Mouse (Mus musculus) myocyte (in vitro differentiated cells): ENCODE data around the gene Il17rd. TPM values are rescaled to one million over a fixed set of nuclear protein-coding genes. Genes with fewer than 3 reads are reported as not detected.

ENCODE experiments used
- H3K27me3 ChIP-seq: one replicate; pipeline ENCODE4 v1.6.1; 2011; ENCODE audit not compliant: control insufficient read depth, insufficient read depth, insufficient read length
- H3K36me3 ChIP-seq: one replicate; pipeline ENCODE4 v1.6.1; 2011; ENCODE audit not compliant: control insufficient read depth, insufficient read depth
- H3K4me2 ChIP-seq: one replicate; pipeline ENCODE4 v1.6.1; 2011; ENCODE audit warnings: low read depth, control low read depth
- H3K4me3 ChIP-seq: one replicate; pipeline ENCODE4 v1.5.1; 2011; ENCODE audit warnings: mild to moderate bottlenecking, control low read depth, moderate library complexity
- H3K79me2 ChIP-seq: one replicate; pipeline ENCODE4 v1.6.1; 2011; ENCODE audit not compliant: control insufficient read depth, insufficient read depth
- H3ac ChIP-seq: one replicate; pipeline ENCODE4 v1.6.1; 2011; ENCODE audit not compliant: control insufficient read depth, insufficient read length
- CEBPB ChIP-seq: IDR thresholded peaks from 2 replicates; pipeline ENCODE4 v1.6.1; 2011; ENCODE audit warnings: mild to moderate bottlenecking, moderate library complexity; ENCODE audit not compliant: poor library complexity, insufficient read depth, severe bottlenecking
- E2F4 ChIP-seq: IDR thresholded peaks from one replicate; pipeline ENCODE4 v1.6.1; 2011; ENCODE audit warnings: mild to moderate bottlenecking, control low read depth, moderate library complexity; ENCODE audit not compliant: insufficient read depth
- MAX ChIP-seq: IDR thresholded peaks from one replicate; pipeline ENCODE4 v1.6.1; 2011; ENCODE audit warnings: low read depth, mild to moderate bottlenecking, control low read depth
- MYOD1 ChIP-seq, 3 experiments: IDR thresholded peaks; one replicate each; pipeline ENCODE4 v1.6.1; 2011; ENCODE audit warnings: control low read depth in 2 of 3, low read depth in 2 of 3, mild to moderate bottlenecking in 2 of 3, moderate library complexity in 1 of 3; ENCODE audit not compliant: insufficient read length in 2 of 3, control insufficient read depth in 1 of 3
- MYOG ChIP-seq, 3 experiments: IDR thresholded peaks; one replicate each; pipeline ENCODE4 v1.6.1; 2011; ENCODE audit warnings: control low read depth in 2 of 3, low read depth in 2 of 3, mild to moderate bottlenecking in 2 of 3; ENCODE audit not compliant: insufficient read length in 2 of 3, control insufficient read depth in 1 of 3, insufficient read depth in 1 of 3
- POLR2A ChIP-seq: IDR thresholded peaks from one replicate; pipeline ENCODE4 v1.6.1; 2011; ENCODE audit warnings: low read depth, mild to moderate bottlenecking, control low read depth, moderate library complexity; ENCODE audit not compliant: insufficient read length
- POLR2AphosphoS2 ChIP-seq: IDR thresholded peaks from one replicate; pipeline ENCODE4 v1.6.1; 2011; ENCODE audit warnings: low read depth, control low read depth; ENCODE audit not compliant: insufficient read length
- REST ChIP-seq: IDR thresholded peaks from one replicate; pipeline ENCODE4 v1.6.1; 2011; ENCODE audit warnings: mild to moderate bottlenecking, control low read depth, moderate library complexity; ENCODE audit not compliant: insufficient read depth, insufficient read length
- SRF ChIP-seq: IDR thresholded peaks from one replicate; pipeline ENCODE4 v1.6.1; 2011; ENCODE audit warnings: low read depth; ENCODE audit not compliant: control insufficient read depth, insufficient read length
- TCF12 ChIP-seq: IDR thresholded peaks from one replicate; pipeline ENCODE4 v1.6.1; 2011; ENCODE audit warnings: mild to moderate bottlenecking, control low read depth; ENCODE audit not compliant: poor library complexity, insufficient read depth, severe bottlenecking
- TCF3 ChIP-seq: IDR thresholded peaks from one replicate; pipeline ENCODE4 v1.6.1; 2011; ENCODE audit warnings: low read depth, control low read depth; ENCODE audit not compliant: insufficient read length
- USF1 ChIP-seq: IDR thresholded peaks from one replicate; pipeline ENCODE4 v1.6.1; 2011; ENCODE audit warnings: low read depth, mild to moderate bottlenecking, control low read depth, moderate library complexity
- polyA plus RNA-seq: library from polyadenylated mRNA; unstranded; fragments of >200 nt; fragmentation: generic; extraction: Trizol; gene quantifications from one replicate; pipeline ENCODE4 v1.2.1, GENCODE M21; 2012; ENCODE audit warnings: missing spikeins

Il17rd gene
- polyA plus RNA-seq, 1 experiment: 1.9 TPM

GRCm38 (mm10) chr14:27000386-27000785 lies 38.4 kb upstream of the Il17rd start:
- H3K79me2 ChIP-seq: no peaks in the 10 kb centered on the region
- no peak overlapping the region for H3K4me3 ChIP-seq
- peaks cover 9% of the 10 kb centered on the region for H3K27me3 ChIP-seq
- H3ac ChIP-seq: no peak overlapping the region
- H3K4me2 ChIP-seq: no peak overlapping the region
- TF ChIP-seq MYOD1 (IDR thresholded peaks at IDR 0.05; ENCODE audit: control insufficient read depth in 1 of 3, insufficient read length in 2 of 3, low read depth in 2 of 3): no peak
- TF ChIP-seq TCF12: no peak
- TF ChIP-seq CEBPB: no peak
- no peak for TF ChIP-seq TCF3
- no peak for TF ChIP-seq SRF
- TF ChIP-seq USF1: no peak
- H3K36me3 ChIP-seq: no peaks in the 10 kb centered on the region

GRCm38 (mm10) chr14:27004906-27005305 lies 33.8 kb upstream of the Il17rd start:
- peaks cover 3% of the 10 kb centered on the region for H3K27me3 ChIP-seq
- no peak overlapping the region for H3K4me3 ChIP-seq
- no peaks in the 10 kb centered on the region for H3K36me3 ChIP-seq
- no peak overlapping the region for H3ac ChIP-seq
- H3K79me2 ChIP-seq: no peaks in the 10 kb centered on the region
- TF ChIP-seq TCF3: no peak
- no peak for TF ChIP-seq CEBPB
- TF ChIP-seq SRF: no peak
- no peak for TF ChIP-seq E2F4
- no peak for TF ChIP-seq POLR2AphosphoS2
- TF ChIP-seq MYOD1 (IDR thresholded peaks at IDR 0.05; ENCODE audit: control insufficient read depth in 1 of 3, insufficient read length in 2 of 3, low read depth in 2 of 3): no peak
- no peak for TF ChIP-seq POLR2A
- TF ChIP-seq MAX: no peak
- no peak for TF ChIP-seq TCF12
- TF ChIP-seq USF1: no peak
- TF ChIP-seq MYOG (IDR thresholded peaks at IDR 0.05; ENCODE audit: control insufficient read depth in 1 of 3, insufficient read depth in 1 of 3, insufficient read length in 2 of 3, low read depth in 2 of 3): no peak
- TF ChIP-seq REST: no peak
- no peak overlapping the region for H3K4me2 ChIP-seq

- no peaks in the 10 kb centered on the region for H3K79me2 ChIP-seq
- no peak overlapping the region for H3ac ChIP-seq
- H3K4me3 ChIP-seq: no peak overlapping the region
- H3K4me2 ChIP-seq: no peak overlapping the region
- TF ChIP-seq MAX (no peak), CEBPB (no peak), MYOG (IDR thresholded peaks at IDR 0.05; ENCODE audit: control insufficient read depth in 1 of 3, insufficient read depth in 1 of 3, insufficient read length in 2 of 3, low read depth in 2 of 3) (no peak), POLR2A (no peak), SRF (no peak), USF1 (no peak), TCF12 (no peak), TCF3 (no peak), POLR2AphosphoS2 (no peak), REST (no peak), E2F4 (no peak), MYOD1 (IDR thresholded peaks at IDR 0.05; ENCODE audit: control insufficient read depth in 1 of 3, insufficient read length in 2 of 3, low read depth in 2 of 3) (no peak)
- H3K27me3 ChIP-seq: peaks cover 3% of the 10 kb centered on the region
- no peaks in the 10 kb centered on the region for H3K36me3 ChIP-seq
Observed at GRCm38 (mm10) chr14:27005937-27006336, 32.8 kb upstream of the Il17rd start.

- no peaks in the 10 kb centered on the region for H3K27me3 ChIP-seq
Observed at GRCm38 (mm10) chr14:27011561-27011960, 27.2 kb upstream of the Il17rd start.

GRCm38 (mm10) chr14:27013658-27014057 lies 25.1 kb upstream of the Il17rd start:
- no peak overlapping the region for H3K4me2 ChIP-seq
- H3K4me3 ChIP-seq: no peak overlapping the region
- TF ChIP-seq SRF (no peak), MYOG (IDR thresholded peaks at IDR 0.05; ENCODE audit: control insufficient read depth in 1 of 3, insufficient read depth in 1 of 3, insufficient read length in 2 of 3, low read depth in 2 of 3) (no peak), POLR2AphosphoS2 (no peak), MYOD1 (IDR thresholded peaks at IDR 0.05; ENCODE audit: control insufficient read depth in 1 of 3, insufficient read length in 2 of 3, low read depth in 2 of 3) (no peak), USF1 (peak; percentile 63), TCF3 (no peak), REST (no peak), E2F4 (no peak)
- H3K79me2 ChIP-seq: no peaks in the 10 kb centered on the region
- no peaks in the 10 kb centered on the region for H3K27me3 ChIP-seq
- H3ac ChIP-seq: no peak overlapping the region
- no peaks in the 10 kb centered on the region for H3K36me3 ChIP-seq

More at GRCm38 (mm10) chr14:27011561-27011960, 27.2 kb upstream of the Il17rd start:
- H3K79me2 ChIP-seq: no peaks in the 10 kb centered on the region
- no peak overlapping the region for H3K4me3 ChIP-seq
- H3ac ChIP-seq: no peak overlapping the region
- H3K36me3 ChIP-seq: no peaks in the 10 kb centered on the region
- TF ChIP-seq TCF12 (no peak), E2F4 (no peak), SRF (no peak), POLR2AphosphoS2 (no peak), MYOD1 (IDR thresholded peaks at IDR 0.05; ENCODE audit: control insufficient read depth in 1 of 3, insufficient read length in 2 of 3, low read depth in 2 of 3) (no peak), MYOG (IDR thresholded peaks at IDR 0.05; ENCODE audit: control insufficient read depth in 1 of 3, insufficient read depth in 1 of 3, insufficient read length in 2 of 3, low read depth in 2 of 3) (no peak), TCF3 (no peak), POLR2A (no peak), MAX (no peak), REST (no peak), CEBPB (no peak), USF1 (no peak)
- no peak overlapping the region for H3K4me2 ChIP-seq
